Mouse (Mus musculus): ENCODE data around the gene Mesd.

- TF ChIP-seq EP300 (IDR thresholded peaks at IDR 0.05; ENCODE audit: insufficient read depth, low read depth, low read length) (no peak), POLR2A (IDR thresholded peaks at IDR 0.05; ENCODE audit: insufficient read depth, low read depth, low read length) (no peak)
Measured at GRCm38 (mm10) chr7:83939017-83939721, 54.9 kb downstream of the Mesd start.

All from heart, adult 2 months (tissue).